Mouse (Mus musculus) layer of hippocampus, postnatal 14 days (tissue): ENCODE measurements at regions not wholly inside any gene's neighbourhood (a gene's known extent, or its start where the extent isn't known, plus 50 kb on each side); places are given as distances from the start of the nearest gene placed in this dataset.
"Not testable (repeated sequence)": the region's sequence is repeated elsewhere in the genome, so short reads cannot be mapped to it uniquely, and the experiment has no call there.

ENCODE experiments used
- DNase-seq, 2 experiments: peaks; one replicate each; pipeline ENCODE4 v3.0.0; 2021 to 2022; ENCODE audit warnings: low spot score in 2 of 2, mixed read lengths in 1 of 2

DNA sequence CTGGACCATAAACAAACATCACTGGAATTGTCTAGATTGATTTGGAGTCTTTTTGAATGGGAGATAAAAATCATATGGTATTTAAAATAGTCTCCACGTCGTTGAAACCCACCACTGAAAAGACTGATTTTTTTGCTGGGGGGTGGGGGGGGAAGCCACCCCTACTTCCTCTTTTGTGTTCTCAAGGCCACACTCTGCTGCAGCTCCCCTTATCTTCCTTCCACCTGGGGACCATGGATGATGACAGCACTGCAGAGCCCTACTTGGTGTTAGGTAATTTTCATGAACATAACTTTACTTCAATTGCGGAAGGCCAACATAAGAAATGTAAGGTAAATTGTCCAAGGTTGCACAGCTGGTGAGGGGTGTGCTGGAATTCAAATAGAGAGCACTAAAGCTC, 232.4 kb upstream of the Vrk2 start:
- no peak for DNase-seq

DNA sequence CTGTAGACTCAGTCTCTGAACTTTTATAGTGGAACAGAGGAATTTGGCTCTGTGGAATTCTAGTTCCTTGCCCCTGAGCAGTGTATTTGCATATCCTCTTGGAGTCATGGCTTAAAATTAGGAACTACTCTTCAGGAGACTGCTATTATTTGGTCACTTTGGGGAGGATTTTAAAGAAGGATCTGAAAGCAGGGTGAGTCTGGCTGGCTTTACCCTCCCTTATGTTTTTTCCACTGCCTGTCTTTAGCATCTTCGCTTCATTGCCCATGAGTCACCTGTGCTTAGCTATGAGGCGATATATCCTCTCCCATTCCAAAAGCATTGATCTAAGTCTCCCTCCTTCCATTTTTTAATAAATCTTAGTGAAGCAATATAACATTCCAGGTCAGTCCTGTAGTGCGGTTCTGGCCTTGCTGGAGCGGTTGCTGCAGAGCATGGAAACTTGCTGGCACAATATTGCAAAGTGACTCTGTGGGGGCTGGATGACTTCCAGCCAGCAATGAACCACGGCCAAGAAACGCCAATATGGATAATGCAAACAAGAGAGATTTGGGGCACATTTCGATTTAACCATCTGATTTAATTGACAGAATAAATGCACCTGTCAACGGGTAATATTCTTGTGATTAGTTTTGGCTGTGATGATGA, 230.4 kb upstream of the Vrk2 start:
- no peak for DNase-seq

DNA sequence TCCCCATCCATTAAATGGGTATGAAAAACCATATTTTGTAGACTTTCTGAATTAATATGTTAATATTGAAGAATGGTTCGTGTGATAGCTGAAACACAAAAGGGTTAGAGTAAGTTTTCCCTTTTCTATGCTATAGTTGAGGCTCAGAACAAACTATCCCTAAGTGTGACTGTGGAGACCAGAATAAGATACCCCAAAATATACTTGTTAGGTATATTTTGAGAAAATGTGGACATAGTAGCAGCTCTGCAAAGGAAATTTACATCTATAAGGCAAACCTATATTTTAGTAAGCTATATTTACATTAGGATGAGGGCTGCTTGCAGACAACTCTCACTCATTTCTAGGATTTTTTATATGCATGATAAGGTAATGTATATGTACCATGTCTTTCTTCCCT, 227.3 kb upstream of the Vrk2 start:
- DNase-seq, result no peak

DNA sequence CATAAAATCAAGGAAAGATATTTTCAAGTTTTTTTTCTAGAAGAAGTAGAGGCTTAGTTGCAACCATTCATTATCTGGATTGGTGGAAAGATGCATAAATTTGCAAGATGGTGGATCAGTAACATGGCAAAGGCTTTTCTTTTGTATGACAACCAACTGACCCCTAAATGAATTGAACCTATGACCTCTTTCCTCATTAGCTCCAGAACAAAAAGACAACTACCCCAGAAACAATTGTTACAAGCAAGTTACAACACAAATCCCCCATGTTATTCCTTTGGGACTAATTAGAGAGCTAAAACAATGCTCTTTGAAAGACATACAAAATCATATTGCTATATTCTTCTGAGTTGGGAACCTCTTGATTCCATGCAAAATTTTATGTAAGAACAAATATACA, 223.5 kb upstream of the Vrk2 start:
- DNase-seq, result no peak

DNA sequence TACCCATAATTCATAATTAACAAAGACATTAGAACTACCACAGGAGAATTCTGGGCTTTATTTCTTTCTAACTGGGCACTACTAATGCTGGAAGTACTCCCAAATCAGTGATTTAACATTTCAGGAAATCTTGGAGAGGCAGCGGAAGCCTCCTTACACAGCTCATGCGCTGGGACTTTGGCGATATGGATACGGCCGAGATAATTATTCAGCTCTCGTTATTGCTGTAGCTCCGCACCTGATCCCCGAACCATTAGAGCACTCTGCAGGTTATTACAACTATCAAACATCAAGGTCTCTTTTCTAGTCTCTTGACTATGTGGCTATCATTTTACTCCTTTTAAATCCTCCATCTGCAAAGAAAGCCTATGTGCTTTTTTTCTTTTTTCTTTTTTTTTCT, 221.3 kb upstream of the Vrk2 start:
- no peak for DNase-seq

DNA sequence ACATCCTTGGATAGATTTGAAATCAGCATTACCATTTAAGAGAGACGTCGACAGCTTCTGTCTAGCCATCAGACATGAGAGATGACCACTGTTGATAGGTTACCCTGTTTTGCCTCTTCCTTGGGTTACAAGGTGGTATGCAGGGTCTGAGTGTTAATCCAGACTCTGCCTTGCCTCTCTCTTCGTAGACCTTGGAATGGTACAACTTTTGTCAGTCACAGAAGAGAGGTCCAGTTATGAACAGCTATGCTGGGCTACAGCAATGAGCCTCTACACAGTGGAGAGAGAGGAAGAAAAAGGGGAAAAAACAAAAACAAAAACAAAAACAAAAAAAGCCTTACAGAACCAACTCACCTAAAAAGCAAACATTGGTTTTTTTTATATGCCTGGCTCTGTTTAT, 220.8 kb upstream of the Vrk2 start:
- DNase-seq, result no peak

DNA sequence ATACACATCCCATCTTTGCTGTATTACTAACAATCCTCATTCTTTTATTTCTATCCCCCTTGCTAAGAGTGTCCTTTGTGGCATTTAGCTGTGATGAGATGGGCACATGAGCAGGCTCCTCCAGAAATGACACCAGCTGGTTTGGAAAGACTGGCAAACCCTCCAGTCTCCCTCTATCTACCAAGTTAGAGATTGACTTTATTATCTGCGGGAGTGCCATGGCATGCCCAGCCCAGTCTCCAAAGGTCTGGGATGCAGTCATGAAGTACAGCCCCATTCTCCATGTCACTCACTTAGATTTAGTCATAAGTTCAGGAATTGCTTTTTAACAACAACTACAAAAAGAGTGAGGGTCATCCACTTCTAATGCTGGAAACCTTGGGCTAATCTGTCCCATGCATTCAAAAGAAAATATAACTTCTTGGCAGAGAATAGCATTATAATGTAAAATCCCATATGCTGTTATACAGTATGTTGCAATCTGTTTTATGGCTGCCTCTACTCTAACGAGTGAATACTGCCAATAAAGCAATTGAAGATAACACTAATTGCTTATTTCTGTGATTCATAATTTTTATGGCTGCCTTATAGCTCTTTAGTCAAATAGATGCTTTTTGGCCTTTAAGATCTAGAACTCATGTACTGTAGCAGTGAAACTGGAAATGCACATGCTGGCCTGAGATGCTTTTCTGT, 208.6 kb upstream of the Vrk2 start:
- no peak for DNase-seq

DNA sequence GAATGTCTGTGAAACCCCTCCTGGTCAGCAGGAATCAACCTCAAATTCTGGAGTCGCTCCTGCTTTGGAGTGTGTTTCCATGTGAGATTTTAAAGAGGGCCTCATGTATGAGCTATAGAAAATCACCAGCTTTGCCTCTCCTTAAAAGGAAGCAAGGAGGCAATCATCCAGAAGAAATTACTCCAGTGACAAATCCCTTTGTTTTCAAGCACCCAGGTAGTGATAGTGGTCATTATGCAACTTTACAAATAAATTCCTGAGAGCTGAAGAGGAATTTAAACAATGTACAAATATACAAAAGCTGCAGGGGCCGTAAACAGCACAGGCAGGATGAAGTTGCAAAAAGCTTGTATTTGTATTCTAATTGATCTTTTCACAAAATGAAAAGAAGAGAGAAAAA, 206.5 kb upstream of the Vrk2 start:
- DNase-seq, result no peak

DNA sequence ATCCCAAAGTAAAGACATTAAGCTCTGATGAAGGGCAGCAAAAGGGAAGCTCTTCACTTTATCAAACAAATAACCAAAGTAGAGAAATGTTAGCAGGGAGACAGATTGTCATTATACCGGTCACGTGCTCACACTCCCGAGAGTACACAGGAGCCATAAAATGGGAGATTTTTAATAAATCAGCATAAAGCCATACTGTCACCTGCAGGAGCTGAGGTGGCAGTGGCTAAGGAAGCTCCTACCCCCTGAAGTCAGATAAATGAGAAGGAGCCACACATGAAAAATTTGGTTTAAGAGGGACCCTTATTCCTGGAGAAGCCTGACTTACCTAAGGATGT, 200.8 kb upstream of the Vrk2 start:
- no peak for DNase-seq

DNA sequence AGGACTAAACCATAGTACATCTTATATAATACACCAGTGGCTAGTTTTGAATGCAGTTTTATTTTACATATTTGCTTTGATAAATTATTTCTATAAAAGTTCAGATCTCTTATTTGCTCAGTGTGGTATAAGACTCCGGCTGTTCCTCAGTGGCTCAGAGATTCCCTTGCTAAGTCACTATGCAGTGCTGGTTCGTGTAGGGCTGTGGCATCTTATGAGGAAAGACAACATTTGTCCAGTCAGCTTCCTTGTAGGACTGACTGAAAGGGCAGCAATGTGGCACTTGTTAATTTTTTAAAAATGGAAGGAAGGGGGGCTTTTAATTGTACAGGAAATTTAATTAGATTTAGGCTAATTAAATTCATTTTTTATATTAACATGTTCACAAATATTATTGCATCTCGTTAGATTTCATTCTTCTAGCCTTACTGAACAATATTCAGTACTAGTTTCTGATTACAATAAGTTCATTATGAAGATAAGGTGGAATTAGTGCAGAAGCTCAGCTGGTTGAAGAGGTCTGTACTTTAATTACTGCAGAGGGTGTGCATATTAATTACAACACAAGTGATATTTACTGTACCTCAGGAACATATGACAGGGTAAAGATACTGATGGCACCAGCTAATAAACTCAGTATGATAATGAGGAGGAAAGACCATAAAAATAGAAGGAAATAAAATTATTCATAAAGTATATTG, 200.3 kb upstream of the Vrk2 start:
- no peak for DNase-seq

DNA sequence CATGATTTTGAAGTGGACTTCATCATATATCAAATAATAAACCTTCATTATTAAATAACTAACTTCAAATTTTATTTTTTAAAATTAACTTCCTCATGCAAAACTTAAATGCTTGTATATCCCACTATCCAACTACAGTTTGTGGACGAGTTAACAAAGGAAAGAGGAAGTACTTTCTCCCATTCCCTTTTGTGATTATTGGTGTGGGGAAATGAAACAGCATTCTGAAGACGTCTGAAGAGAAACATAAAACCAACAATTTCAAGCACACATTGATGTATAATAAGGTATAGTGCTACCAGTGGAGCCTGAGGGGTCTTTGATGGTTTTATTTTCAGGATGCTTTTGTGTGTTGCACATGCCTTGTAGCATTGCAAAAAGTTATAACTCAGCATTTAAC, 195.5 kb upstream of the Vrk2 start:
- DNase-seq, result no peak

DNA sequence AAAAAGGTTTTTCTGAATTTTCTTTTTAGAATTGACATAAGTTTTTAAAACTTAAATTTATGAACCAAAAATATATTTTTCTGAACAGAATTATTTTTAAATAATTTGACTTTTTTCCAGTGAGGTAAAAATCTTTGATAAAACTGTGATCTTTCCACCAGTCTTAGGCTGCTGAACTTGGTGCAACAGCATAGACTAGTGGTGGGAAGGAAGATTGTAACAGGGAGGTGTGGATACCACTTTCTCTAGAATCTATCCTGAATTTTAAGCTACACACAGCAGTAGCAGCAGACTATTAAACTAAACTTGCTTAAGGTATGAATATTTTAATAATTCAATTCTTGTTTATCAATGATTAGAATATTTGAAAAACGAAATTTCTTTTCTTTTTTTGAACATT, 191.4 kb upstream of the Vrk2 start:
- peak in 1 of 2 experiments; percentile 57 for DNase-seq

DNA sequence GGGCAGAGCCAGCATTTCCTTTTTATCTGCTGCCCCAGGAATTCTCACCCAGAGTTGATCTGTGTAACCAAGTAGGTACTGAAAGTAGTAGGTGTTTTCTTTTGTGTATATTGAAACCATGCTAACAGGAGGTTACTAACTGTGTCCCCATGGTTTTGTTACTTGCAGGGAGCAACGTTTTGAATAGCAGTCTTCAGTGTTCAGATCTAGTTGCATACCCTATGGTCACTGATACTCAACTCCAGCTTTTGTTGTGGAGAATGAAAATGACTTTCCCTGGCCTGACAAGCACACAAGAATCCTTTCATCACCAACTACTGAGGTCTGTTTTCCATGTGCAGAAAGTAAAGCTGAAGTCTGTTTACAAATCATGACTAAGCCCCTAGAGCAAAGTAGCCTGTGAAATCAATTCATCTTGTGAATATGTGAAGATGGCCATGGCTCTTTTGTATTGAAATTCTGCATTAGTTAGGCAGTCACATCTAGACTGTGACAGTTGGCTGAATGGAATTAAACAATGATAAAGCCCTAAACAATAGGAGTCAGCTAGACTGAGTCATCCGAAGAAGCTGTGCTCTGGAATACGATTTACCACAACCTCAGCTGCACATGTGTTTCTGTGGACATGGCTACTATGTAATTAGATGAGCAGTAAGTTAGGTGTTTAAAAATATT, 179.5 kb upstream of the Vrk2 start:
- no peak for DNase-seq

DNA sequence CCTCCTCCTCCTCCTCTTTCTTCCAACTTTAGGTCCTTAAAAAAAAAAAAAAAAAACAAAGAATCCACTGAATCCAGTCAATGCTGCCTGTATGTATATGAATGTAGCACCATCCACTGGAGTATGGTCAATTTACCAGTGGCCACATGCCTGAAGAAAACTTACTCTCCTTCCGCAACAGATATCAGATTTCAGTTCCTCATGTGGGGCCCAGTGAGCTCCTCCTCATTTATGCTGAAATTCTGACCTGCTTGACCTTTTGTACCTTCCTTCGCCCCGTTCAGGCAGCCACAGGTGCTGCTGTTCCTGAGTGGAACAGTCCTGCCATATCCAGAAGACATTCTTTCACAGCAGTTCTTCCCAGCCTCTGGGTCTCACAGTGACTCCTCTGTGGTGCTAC, 161.8 kb upstream of the Vrk2 start:
- no peak for DNase-seq

DNA sequence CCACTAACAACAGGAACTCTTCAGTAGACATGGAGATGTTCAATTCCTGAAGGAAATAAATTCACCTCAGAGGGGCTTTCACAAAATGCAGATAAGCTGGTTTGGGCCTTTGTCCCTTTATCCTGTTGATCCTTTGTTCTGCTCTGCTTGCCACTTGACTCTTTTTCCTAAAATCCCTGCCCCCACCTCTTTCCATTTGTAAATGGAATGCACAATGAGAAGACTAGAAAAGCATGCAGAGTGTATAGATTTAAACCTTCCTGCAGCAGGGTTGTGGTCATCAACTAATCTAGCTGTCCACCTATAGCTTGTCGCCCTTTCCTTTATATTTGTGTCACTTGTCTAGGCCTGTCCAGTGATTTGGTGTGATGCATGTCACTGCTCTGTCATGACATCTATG, 159.8 kb upstream of the Vrk2 start:
- no peak for DNase-seq

DNA sequence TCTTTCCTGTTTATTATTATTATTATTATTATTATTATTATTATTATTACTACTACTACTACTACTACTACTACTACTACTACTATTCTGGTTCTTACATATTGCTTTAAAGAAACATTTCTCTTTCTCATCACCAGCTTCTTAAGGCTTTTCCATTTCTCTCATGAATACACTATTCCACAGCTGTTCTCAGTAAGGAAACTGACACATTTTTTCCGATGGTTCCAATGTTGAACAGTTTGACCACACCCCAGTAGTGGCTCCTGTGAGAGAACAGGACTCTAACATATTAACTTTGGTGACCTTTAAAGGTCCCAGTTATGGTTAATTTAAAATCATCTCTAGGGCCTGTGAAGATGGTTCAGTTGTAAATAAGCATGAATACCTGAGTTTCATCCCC, 148.4 kb upstream of the Vrk2 start:
- DNase-seq, result no peak

DNA sequence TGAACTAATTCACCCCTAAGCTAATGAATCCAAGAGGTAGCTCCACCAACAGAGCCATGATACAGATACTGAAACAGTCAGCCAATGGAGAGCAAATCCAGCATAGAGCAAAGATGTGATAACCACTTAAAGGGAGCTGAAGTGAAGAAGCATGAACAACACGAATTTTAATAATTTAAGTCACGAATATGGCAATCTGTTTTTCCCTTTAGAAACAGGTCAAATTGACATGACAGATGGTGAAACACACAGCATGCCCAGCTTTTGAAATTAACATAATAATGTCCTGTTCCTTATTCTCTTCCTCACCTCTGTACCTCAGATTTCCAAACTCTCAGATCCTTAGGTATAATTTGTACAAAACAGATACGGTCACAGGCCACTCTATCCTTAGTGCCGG, 145.9 kb upstream of the Vrk2 start:
- DNase-seq, result no peak

DNA sequence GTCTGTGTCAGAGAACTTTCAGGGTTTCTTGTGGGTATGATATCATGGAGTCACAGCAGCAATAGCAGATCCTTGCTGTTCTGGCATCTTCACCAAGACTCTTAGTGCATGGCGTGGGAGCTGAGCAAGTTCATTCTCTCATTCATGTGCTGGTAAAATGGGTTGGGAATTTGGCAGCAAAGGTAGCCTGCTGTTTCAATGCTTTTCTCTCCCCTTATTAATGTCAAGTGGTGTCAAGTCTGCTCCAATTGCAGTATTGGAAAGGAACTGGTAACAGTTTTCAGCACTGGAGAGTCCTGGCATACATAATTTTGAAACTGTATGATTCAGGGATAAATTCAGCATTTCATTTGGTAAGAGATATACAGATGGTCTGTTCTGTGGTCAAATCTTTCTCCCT, 133.2 kb upstream of the Vrk2 start:
- DNase-seq, result peak in 1 of 2 experiments; percentile 41

DNA sequence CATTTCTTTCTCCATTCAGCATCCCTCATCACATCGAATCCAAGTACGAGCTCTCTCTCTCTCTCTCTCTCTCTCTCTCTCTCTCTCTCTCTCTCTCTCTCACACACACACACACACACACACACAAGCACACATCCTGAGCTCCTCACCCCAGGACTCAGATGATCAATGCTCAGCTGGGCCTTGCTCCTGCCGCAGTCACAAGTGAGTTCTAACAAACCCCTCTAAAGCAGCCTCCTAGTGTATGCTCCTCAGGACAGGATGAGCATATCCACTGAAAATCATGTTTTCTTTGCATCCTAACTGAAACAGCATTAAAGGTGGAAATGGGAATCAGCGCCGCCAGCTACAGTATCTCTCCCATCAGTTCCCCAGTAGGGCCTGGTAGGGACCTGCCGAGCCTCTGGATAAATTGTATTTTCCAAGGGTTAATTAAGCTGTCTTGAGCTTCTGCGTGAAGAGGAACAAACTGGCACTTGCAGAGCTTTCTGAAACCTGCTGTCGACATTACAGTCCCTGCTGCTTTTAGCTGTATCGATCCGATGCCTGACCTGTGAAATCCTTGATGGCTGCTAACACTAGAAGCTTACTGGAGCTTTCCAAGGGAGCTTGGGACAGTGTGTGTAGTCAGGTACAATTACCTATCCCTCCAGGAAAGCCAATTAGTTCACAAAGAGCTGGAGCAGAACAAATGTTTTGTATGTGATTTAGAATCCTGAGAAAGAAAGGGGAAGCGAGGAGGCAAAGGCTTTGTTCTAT, 131.3 kb upstream of the Vrk2 start:
- no peak for DNase-seq

DNA sequence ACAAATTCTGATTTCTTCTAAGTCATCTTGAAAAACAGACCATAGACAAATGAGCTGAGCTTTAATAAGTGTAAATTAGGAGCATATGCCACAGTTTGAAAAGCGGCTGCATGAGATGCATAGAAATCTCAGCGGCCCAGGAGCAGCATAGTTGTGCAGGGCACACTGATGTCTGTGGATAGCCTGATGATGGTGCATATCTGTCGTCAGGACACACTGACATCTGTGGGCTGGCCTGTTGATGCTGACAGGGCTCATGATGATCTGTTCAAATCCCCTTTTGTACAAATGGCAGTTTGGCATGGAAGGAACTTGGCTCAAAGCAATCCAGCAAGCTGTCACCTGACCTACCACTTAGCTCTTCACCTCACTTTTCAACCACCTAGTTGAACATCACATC, 128.5 kb upstream of the Vrk2 start:
- no peak for DNase-seq

DNA sequence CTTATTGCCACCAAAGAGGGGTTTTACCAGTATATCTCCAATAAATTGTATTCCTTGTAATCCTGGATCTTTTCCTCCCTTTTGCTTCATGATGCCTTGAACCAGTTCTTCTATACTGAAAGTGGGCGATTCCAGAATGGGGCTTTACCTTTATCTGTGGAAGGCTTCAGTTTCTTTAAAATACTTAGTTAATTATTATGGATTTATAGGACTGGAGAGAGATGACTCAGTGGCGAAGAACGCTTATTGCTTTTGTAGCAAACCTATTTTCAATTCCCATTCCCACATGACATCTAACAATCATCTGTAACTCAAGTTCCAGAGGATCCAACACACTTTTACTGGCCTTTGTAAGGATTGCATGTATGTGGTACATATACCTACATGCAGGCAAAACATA, 127.4 kb upstream of the Vrk2 start:
- DNase-seq, result no peak

DNA sequence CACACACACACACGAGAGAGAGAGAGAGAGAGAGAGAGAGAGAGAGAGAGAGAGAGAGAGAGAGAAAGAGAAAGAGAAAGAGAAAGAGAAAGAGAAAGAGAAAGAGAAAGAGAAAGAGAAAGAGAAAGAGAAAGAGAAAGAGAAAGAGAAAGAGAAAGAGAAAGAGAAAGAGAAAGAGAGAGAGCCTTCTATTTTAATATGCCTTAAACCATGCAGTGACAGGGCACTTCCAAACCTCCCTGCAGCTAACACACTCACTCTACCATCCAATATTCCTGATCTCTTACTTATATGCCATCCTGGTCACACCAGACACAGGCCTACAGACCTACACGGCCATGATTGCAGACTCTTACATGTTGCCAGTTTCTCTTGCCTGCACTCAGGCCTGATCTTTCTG, 117.4 kb upstream of the Vrk2 start:
- not testable (repeated sequence) for DNase-seq
